Mouse (Mus musculus): ENCODE data around the gene Ttll11. TPM values are rescaled to one million over a fixed set of nuclear protein-coding genes. Genes with fewer than 3 reads are reported as not detected.

Gene Ttll11
- polyA plus RNA-seq, 1 experiment = 24.8 TPM

DNA sequence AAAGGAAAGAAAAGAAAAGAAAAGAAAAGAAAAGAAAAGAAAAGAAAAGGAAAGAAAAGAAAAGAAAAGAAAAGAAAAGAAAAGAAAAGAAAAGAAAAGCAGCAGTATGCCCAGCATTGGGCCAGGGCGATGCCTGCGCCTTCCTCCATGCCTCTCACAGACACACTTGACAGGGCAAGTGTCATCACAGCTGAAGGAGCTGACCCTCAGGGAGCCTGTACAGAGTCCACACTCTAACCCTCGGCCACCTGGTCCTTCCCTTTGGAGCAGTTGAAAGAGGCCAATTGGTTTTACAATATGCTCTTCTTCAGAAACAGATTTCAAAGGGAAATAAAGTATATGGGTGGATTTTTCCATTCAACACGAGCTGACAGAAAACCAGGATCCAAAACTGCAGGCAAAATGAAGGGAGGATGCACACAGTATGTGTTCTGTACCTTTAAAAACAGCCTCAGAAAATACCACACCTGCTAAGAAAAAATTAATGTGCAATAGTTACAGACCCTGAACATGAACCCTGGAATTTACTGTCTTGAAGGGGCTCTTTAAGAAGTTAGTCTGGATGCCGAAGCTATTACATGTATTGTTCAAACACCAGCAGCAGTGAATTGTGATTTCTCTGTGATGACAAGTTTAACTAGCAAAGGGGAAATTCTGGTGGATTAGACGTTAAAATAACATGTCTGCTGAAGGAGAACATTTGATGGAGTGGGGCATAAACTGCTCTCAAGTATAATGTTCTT, 7.3 kb downstream of the Ttll11 start:
- no peak for DNase-seq (ENCODE audit: extremely low spot score in 1 of 2, low spot score in 1 of 2)

DNA sequence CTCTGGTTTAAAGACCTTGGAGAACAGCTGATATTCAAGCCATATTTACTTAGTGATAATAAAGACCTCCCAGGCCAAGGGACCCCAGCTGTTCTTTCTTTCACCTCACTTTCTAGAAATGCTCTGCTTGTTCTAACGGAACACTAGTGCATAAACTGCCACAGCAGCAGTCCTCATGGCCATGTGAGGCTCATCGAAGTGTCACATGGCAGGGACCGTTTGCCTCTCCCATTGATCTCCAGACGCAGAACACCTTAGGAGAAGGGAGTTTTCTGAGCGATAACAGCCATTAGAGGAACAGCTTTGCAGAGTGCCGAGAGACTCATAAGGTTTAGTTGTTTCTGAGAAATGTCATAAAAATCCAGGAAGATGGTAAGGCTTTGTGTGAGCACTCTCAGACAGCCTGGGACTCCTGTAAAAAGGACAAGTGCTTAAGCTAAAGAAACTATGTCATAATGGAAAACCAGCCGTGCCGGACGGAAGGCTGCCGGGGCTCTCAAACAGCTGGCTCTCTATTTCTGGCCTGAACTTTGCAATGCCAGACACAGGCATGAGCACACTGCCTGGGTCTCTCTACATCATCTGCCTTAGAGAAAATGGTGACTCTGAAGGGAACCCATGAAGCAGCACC, 13.7 kb downstream of the Ttll11 start:
- no peak for DNase-seq (ENCODE audit: extremely low spot score in 1 of 2, low spot score in 1 of 2)

DNA sequence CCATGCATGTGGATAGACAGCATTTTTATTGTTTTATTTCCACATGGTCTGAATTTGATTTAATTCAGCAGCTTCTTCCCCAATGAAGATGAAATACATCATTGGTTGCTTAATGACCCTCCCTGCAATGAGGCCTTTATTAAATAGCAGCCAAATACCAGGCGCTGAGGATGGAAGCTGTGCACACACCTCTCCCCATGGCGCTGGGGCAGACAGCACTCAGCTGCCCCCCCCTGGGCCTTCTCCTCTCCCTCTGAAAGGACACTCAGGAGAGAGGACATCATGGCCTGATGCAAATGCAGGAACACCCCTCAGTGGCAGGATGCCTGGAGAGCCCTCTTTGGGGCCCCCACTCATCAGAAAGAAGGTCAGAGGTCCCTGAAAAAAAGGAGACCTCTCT, 16.4 kb downstream of the Ttll11 start:
- no peak for DNase-seq (ENCODE audit: extremely low spot score in 1 of 2, low spot score in 1 of 2)

DNA sequence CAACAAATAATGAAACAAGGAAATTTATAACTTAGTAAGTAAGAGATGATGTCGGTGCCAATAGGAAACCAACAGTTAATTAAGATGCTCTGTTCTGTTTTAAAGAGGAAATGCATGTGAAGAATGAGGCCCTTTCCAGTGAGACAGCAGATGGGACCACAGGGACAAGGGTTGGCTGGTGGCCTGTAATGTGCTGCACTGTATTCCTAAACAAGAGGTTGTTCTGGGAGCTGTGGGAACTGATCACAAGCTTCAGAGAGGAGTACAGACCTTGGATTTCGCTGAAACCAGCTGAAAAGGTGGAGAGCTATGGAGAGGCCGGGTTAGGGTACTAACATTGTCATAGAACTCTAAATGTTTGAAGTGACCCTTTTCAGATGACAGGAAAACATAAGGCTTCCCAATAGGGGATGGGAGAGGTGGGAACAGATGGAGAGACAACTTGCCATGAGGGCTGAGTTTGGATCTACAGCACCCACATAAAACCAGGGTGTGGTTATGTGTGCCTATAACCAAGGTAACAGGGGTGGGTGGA, 18.1 kb downstream of the Ttll11 start:
- DNase-seq (ENCODE audit: extremely low spot score in 1 of 2, low spot score in 1 of 2) = no peak

DNA sequence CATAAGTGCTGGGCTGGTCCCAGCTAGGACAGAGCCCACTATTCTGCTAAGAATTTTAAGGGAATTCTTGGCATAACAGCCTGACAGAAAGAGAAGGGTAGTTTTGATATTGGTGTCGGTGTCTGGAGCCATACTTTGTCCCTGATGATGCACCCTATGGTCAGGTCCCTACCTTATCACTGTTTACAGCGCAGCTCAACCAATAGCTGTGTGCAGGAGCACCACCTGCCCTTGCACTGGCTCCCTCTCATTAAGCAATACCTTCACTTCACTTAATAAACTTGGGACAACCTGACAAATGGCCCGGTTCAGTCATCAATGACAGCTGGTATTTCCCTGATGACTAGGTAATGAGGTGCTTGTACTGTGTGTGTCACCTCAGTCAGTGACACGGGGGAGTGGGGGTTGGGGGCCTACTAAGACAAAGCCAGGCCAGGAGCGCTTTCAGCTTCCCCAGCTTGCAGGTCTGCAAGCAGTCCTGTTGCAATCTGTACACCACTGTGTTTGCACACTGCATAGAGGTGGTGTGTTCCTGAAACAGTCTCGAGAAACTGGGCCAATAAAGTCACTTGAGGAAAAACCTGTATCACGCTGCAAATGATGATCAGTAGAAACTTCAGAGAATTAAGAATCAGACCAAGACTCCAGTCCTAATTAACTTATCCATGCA, 22.1 kb downstream of the Ttll11 start:
- no peak for DNase-seq (ENCODE audit: extremely low spot score in 1 of 2, low spot score in 1 of 2)

DNA sequence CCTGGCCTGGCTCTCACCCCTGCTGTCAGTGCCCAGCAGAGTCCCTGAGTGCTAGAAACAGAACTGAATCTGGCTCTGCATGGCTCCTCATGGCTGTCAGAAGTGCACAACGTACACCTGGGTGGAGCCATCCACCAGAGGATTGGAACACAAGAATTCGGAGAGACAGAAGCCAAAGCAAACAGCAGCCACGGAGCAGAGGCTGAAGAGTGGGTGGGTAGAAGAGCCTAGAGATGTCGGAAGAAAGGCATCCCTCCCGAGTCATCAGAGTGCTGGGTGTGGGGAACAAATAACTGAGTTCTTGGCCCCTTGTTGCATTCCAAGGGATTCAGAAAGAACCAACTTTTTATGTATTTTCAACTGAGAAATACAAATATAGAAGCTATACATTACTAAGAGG, 24.5 kb downstream of the Ttll11 start:
- DNase-seq (ENCODE audit: extremely low spot score in 1 of 2, low spot score in 1 of 2) = no peak

DNA sequence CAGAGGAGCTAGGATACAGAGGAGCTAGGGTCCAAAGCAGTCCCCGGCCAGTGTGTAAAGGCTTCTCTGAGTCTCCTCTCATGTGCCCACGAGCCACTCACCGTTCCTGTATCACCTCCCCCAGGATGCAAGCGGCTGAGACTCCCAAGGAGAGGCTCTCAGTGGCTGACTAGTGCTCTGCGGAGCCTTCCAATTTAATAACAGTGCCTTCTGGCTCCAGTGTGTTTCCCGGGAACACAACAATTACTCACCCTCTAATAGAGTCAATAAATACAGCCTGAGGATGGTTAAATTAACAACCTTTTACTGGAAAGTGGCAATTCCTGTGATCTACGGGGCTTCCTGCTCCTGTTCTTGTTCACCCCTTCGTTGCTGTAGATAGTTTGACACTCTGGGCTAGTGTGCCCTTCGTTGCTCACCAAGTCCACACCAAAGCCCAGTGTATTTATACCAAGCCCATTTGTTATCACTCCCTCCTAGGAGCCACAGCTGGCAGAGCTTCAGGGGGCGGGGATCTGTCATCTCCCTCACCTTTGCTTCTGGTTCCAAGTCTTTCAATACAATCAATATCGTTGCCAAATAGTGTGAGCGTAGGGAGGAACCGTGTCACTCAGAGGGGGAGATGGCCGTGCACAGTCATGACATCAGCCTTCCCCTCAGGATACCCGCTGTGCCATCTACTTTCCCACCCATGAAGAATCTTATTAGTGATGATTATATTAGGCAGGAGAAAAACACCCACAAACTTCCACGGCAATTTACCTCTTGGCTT, 27.3 kb downstream of the Ttll11 start:
- DNase-seq (ENCODE audit: extremely low spot score in 1 of 2, low spot score in 1 of 2) = no peak

DNA sequence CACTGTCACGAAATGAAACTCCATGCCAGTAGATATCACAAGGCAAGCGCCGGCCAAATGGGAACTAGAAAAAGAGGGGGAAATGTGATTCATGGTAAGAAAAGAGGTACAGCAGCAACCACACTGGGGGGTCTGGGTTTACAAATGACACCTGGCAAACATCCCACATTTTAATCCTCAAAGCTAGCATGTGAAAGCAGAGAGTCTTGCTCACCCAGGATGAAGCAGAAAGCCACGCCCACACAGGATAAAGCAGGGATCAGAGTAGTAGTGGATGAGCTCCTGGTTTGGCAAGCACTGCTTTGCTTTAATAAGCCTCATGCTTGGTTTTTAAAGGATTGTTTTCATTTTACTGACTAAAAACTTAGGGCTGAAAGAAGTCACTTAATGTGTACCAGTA, 34.8 kb downstream of the Ttll11 start:
- no peak for DNase-seq (ENCODE audit: extremely low spot score in 1 of 2, low spot score in 1 of 2)

DNA sequence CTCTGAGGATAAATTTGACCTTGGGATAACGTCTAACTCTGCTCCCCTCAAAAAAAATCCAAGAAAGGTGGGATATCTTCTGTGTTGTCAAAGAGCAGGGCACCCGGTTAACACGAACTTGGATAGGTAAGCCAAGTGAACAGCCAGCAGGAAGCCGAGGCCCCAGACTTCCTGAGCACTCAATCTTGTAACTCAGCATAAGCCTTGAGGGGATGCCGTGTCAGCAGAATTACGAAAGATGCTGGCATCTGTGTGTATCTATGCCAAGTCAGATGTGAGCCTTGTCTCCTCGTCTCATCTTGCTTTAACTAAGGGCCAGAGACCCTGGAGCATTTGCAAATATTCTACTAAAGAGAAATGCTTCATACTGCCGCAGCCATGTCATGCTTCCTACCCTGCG, 36.8 kb downstream of the Ttll11 start:
- no peak for DNase-seq (ENCODE audit: extremely low spot score in 1 of 2, low spot score in 1 of 2)

DNA sequence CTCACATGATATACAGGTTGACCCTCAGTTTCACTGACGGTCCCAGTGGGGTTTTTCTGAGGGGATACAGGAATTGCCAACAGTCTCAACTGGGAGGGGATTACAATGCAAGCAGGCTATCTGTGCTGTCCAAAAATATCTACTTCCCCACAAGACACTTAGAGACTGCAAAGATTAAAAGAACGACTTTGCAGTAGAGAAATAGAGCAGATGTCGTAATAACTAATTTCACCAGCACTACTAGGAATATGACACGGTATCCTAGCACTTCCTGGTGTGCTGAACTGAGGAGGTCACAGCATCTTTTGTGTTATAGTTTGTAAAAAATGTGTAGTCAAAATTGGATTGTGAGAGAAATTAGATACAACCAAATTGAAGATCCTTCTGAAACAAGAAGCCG, 44.7 kb downstream of the Ttll11 start:
- no peak for DNase-seq (ENCODE audit: extremely low spot score in 1 of 2, low spot score in 1 of 2)

DNA sequence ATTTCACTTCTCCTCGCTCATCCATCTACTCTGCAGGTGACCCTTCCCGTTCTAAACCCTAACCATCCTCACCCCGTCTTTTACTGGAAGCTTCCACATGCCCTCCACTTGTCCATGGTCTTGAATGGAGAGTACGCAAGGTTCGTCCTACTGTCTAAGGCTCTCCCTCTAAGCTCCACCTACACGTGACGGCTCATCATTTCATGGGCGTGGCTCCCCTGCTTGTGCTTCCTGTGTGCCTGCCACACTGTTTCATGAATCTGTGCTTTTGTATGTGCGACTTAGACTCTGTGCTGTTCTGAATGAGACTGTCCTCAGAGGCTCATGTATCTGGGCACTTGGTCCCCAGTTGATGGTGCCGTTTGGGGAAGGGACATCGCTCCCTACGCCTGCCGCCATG, 46.6 kb downstream of the Ttll11 start:
- no peak for DNase-seq (ENCODE audit: extremely low spot score in 1 of 2, low spot score in 1 of 2)

DNA sequence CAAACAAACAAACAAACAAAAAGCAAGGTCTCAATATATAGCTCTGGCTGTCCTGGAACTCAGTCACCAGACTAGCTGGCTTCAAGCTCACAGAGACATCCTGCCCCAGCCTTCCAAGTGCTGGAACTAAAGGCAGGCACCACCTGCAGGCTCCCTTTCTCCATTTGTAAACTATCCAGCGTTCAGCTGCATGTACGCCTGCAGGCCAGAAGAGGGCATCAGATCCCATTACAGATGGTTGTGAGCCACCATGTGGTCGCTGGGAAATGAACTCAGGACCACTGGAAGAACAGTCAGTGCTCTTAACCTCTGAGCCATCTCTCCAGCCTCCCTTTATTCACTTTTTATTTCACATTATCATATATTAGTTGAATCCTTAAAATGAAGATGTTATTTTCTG, 48.1 kb downstream of the Ttll11 start:
- DNase-seq (ENCODE audit: extremely low spot score in 1 of 2, low spot score in 1 of 2) = no peak

DNA sequence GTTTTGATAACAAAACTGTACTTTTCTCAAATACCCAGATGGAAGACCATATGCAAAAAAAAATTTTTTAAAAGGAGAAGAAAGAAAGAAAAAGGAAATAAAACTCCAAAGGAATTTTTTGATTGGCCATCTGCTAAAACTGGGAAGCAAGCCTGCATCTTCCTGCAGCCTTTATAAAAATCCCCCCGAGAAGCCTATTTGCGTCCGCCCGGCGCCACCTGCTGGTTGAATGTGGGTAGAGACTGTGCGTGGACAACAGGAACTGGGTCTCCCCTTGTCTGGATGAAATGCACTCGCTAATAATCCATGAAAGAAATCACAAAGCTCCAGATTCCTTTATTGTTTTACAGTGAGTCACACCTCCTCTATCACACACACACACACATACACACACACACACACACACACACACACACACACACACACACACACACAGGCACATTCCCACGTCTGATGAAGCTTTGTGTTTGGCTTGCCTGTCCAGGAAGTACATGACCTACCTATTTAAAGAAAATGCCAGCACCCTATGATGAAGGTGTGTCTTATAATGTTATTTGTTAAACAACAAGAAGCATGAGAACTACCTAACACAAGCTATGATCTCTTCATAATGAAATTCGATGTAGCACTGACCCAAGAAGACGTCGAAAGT, 49.1 kb downstream of the Ttll11 start:
- DNase-seq (ENCODE audit: extremely low spot score in 1 of 2, low spot score in 1 of 2) = peak; percentile 30 to 90

DNA sequence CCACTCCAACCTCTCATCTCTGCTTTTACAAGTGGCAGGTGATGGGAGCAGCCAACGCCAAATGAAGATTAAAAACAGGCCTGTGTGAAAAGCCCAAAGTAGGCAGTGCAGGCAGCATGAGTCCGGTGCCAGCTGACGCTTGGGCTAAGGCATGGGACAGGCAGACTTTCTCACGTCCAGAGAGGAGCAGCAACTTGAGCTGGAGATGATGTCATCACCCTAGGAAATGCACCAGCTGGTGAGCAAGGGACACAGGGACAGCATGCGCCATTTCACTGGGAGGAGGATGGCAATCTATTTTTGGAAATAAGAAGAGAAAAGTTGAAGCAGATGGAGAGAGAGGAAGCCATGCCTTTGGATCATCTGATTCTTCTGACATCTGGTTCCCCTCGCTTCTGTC, 51.6 kb downstream of the Ttll11 start:
- peak; percentile 57 to 65 for DNase-seq (ENCODE audit: extremely low spot score in 1 of 2, low spot score in 1 of 2)

DNA sequence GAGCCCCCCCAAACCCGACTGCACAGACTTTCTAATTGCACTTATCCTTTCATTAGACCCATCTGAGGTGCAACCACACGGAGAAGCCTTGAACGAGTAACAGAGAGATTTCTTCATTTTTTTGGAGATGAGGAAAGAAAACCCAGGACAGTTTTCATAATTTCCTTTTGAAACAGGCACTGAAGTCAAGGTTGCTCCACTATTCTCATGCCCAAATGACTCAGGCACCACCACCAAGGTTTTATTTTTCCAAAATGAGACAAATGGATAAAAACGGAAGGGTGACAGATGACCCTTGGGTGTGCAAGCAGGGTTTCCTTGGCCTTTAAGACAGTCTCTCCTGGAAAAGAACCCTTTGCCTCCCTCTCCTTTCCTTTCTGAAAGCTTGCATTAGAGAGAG, 54.8 kb downstream of the Ttll11 start:
- no peak for DNase-seq (ENCODE audit: extremely low spot score in 1 of 2, low spot score in 1 of 2)

DNA sequence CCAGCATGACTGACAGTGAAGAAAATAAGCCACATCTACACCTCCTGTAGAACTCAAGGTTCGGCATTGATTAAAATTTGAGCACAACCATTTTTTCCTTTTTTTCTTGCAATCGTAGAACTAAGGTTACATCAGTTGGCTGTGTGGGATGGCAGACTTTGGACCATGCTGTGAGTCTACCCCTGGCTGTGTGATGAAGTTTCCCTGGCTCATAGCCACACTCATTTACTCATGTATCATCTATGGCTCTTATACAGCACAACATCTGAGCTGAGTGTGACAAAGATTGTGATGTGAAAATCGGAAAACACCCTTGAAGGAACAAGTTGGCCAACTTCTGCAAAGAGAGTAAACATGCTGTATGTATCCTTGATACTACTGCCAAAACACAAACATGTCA, 56.8 kb downstream of the Ttll11 start:
- no peak for DNase-seq (ENCODE audit: extremely low spot score in 1 of 2, low spot score in 1 of 2)

DNA sequence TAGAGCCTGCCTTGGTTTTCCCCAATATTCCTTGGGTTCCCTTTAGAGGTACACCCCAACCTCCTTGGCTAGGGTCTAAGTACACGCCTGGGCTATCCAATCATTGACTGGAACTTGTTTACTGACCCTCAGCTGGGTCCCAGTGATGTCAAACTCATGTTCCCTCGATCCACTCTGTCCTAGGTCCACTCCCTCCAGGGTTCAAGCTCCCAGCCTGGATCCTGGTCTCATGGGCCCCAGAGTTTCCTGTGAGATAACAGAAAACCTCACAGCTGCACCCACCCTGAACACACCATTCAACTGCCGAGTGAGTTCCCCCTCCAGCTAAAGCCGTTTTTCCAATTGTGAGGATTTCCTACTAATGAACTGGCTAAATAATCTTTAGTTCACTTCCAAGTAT, 67.6 kb downstream of the Ttll11 start:
- DNase-seq (ENCODE audit: extremely low spot score in 1 of 2, low spot score in 1 of 2) = no peak

DNA sequence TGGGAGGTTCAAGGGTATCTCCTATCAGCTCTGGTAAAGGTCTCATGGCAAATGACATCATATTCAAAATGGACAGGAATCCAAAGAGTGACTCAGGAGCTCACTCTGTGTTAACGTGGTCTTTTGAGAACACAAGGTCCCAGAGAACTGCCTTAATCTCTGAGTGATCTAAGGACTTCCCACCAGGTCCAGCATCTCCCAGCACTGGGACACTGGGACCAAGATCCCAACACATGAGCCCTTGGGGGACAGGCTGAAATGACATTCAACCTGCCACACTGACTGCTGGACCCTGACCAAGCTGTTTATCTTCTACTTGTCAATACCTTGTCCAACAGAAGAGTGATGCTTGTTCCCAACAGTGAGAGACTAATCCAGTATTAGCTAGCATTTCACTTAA, 68.0 kb downstream of the Ttll11 start:
- no peak for DNase-seq (ENCODE audit: extremely low spot score in 1 of 2, low spot score in 1 of 2)

DNA sequence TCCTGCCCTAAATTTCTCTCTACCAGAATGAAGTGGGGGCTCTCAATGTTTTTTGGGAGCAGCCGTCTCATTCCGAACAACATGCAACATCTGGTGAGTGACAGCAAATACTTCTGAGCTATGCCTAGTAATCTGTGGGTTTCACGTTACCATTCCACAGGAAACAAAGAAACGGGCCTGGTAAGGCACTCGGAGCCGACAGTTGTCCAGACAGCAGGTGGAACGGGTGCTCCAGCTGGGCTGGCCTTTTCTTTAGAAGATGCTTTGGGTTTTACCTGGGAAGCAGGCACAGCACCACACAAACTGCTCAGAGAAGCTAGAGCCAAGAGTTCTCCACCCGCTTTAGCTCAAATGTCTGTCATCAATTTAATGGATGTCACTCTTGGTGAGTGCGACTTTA, 69.0 kb downstream of the Ttll11 start:
- DNase-seq (ENCODE audit: extremely low spot score in 1 of 2, low spot score in 1 of 2) = no peak

DNA sequence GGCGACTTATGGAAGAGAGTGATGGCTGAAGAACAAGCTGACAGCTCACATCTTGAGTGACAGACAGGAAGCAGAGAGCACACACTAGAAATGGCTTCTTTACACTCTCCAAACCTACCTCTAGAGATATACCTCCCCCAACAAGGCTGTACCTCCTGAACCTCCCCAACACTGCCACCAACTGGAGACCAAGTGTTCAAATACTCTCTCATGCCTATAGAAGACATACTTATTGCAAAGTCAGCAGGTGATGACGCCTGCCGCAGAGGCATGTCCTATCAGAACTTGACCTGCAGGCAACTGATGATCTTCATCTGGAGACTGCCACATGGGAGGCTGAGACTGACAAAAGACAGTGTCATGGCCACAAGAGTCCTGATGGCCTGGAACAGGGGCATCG, 70.4 kb downstream of the Ttll11 start:
- no peak for DNase-seq (ENCODE audit: extremely low spot score in 1 of 2, low spot score in 1 of 2)

DNA sequence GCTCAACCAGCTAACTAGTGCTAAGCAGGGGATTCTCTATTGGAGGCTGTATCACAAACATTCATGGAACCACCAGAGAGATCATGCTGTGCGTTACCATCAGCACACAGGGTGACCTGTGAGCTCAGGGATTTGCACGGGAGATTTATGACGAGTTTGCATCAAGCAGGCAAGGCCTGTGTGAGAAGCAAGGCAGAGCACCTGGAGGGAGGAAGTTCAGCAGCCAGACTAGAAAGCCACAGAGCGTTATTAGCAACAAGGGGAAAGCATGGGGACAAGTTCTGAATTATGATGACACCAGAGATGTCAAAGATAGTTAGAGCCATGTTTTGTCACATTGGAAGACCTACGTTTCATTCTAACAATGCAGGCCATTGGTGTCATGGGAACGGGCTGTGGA, 72.1 kb downstream of the Ttll11 start:
- no peak for DNase-seq (ENCODE audit: extremely low spot score in 1 of 2, low spot score in 1 of 2)

Measured in frontal cortex, adult 2 months (tissue).